Mouse (Mus musculus): ENCODE measurements at regions not wholly inside any gene's neighbourhood (a gene's known extent, or its start where the extent isn't known, plus 50 kb on each side); places are given as distances from the start of the nearest gene placed in this dataset.

- Histone ChIP-seq H3K27me3 (ENCODE audit: control insufficient read depth, insufficient read depth, low read length) (no peaks in the 10 kb centered on the region), H3K36me3 (ENCODE audit: control insufficient read depth, insufficient read depth, low read length) (no peaks in the 10 kb centered on the region), H3K27ac (ENCODE audit: control insufficient read depth, insufficient read depth, low read depth, low read length) (no peak overlapping the region), H3K4me1 (ENCODE audit: control insufficient read depth, insufficient read depth, low read length) (peaks cover 3% of the 10 kb centered on the region; the same call in 1 of the 2 replicates), H3K4me3 (ENCODE audit: control insufficient read depth, low read depth, low read length) (no peak overlapping the region)
- no peak for TF ChIP-seq POLR2A (IDR thresholded peaks at IDR 0.05; ENCODE audit: control insufficient read depth, low read depth, low read length)
- TF ChIP-seq CTCF (IDR thresholded peaks at IDR 0.05; ENCODE audit: control insufficient read depth, insufficient read depth, insufficient replicate concordance, low read depth, low read length) = no peak
These were observed 63.9 kb upstream of the Foxk1 start for GRCm38 (mm10) chr5:142337436-142337835.

GRCm38 (mm10) chr5:142338051-142338450 is 63.2 kb upstream of the Foxk1 start:
- Histone ChIP-seq H3K4me3 (ENCODE audit: control insufficient read depth, low read depth, low read length) (no peak overlapping the region), H3K4me1 (ENCODE audit: control insufficient read depth, insufficient read depth, low read length) (peaks cover 5% of the 10 kb centered on the region), H3K27me3 (ENCODE audit: control insufficient read depth, insufficient read depth, low read length) (no peaks in the 10 kb centered on the region), H3K27ac (ENCODE audit: control insufficient read depth, insufficient read depth, low read depth, low read length) (no peak overlapping the region), H3K36me3 (ENCODE audit: control insufficient read depth, insufficient read depth, low read length) (no peaks in the 10 kb centered on the region)
- TF ChIP-seq CTCF (IDR thresholded peaks at IDR 0.05; ENCODE audit: control insufficient read depth, insufficient read depth, insufficient replicate concordance, low read depth, low read length) (no peak), POLR2A (IDR thresholded peaks at IDR 0.05; ENCODE audit: control insufficient read depth, low read depth, low read length) (no peak)

GRCm38 (mm10) chr5:142340205-142341025 is 60.9 kb upstream of the Foxk1 start:
- no peak overlapping the region for H3K27ac ChIP-seq (ENCODE audit: control insufficient read depth, insufficient read depth, low read depth, low read length)
- H3K4me3 ChIP-seq (ENCODE audit: control insufficient read depth, low read depth, low read length) = no peak overlapping the region

GRCm38 (mm10) chr5:142341026-142341432 is 60.3 kb upstream of the Foxk1 start:
- H3K4me3 ChIP-seq (ENCODE audit: control insufficient read depth, low read depth, low read length) = no peak overlapping the region
- no peaks in the 10 kb centered on the region for H3K27me3 ChIP-seq (ENCODE audit: control insufficient read depth, insufficient read depth, low read length)
- H3K4me1 ChIP-seq (ENCODE audit: control insufficient read depth, insufficient read depth, low read length) = peaks cover 5% of the 10 kb centered on the region
- H3K36me3 ChIP-seq (ENCODE audit: control insufficient read depth, insufficient read depth, low read length) = no peaks in the 10 kb centered on the region
- no peak for TF ChIP-seq POLR2A (IDR thresholded peaks at IDR 0.05; ENCODE audit: control insufficient read depth, low read depth, low read length)
- no peak for TF ChIP-seq CTCF (IDR thresholded peaks at IDR 0.05; ENCODE audit: control insufficient read depth, insufficient read depth, insufficient replicate concordance, low read depth, low read length)
- H3K27ac ChIP-seq (ENCODE audit: control insufficient read depth, insufficient read depth, low read depth, low read length) = no peak overlapping the region

More at GRCm38 (mm10) chr5:142340205-142341025, 60.9 kb upstream of the Foxk1 start:
- Histone ChIP-seq H3K27me3 (ENCODE audit: control insufficient read depth, insufficient read depth, low read length) (no peaks in the 10 kb centered on the region), H3K36me3 (ENCODE audit: control insufficient read depth, insufficient read depth, low read length) (no peaks in the 10 kb centered on the region), H3K4me1 (ENCODE audit: control insufficient read depth, insufficient read depth, low read length) (peaks cover 5% of the 10 kb centered on the region)
- TF ChIP-seq CTCF (IDR thresholded peaks at IDR 0.05; ENCODE audit: control insufficient read depth, insufficient read depth, insufficient replicate concordance, low read depth, low read length) = no peak

GRCm38 (mm10) chr5:142346454-142346853 is 54.8 kb upstream of the Foxk1 start:
- Histone ChIP-seq H3K27me3 (ENCODE audit: control insufficient read depth, insufficient read depth, low read length) (no peaks in the 10 kb centered on the region), H3K4me1 (ENCODE audit: control insufficient read depth, insufficient read depth, low read length) (peaks cover 5% of the 10 kb centered on the region), H3K36me3 (ENCODE audit: control insufficient read depth, insufficient read depth, low read length) (no peaks in the 10 kb centered on the region), H3K27ac (ENCODE audit: control insufficient read depth, insufficient read depth, low read depth, low read length) (no peak overlapping the region), H3K4me3 (ENCODE audit: control insufficient read depth, low read depth, low read length) (no peak overlapping the region)
- TF ChIP-seq POLR2A (IDR thresholded peaks at IDR 0.05; ENCODE audit: control insufficient read depth, low read depth, low read length) (no peak), CTCF (IDR thresholded peaks at IDR 0.05; ENCODE audit: control insufficient read depth, insufficient read depth, insufficient replicate concordance, low read depth, low read length) (no peak)

GRCm38 (mm10) chr5:142350574-142350973 is 50.7 kb upstream of the Foxk1 start:
- H3K27me3 ChIP-seq (ENCODE audit: control insufficient read depth, insufficient read depth, low read length) = no peaks in the 10 kb centered on the region
- TF ChIP-seq POLR2A (IDR thresholded peaks at IDR 0.05; ENCODE audit: control insufficient read depth, low read depth, low read length) (no peak), CTCF (IDR thresholded peaks at IDR 0.05; ENCODE audit: control insufficient read depth, insufficient read depth, insufficient replicate concordance, low read depth, low read length) (peak; percentile 10; the same call in 1 of the 2 replicates)
- no peaks in the 10 kb centered on the region for H3K36me3 ChIP-seq (ENCODE audit: control insufficient read depth, insufficient read depth, low read length)
- H3K4me1 ChIP-seq (ENCODE audit: control insufficient read depth, insufficient read depth, low read length) = no peaks in the 10 kb centered on the region
- H3K4me3 ChIP-seq (ENCODE audit: control insufficient read depth, low read depth, low read length) = no peak overlapping the region
- no peak overlapping the region for H3K27ac ChIP-seq (ENCODE audit: control insufficient read depth, insufficient read depth, low read depth, low read length)

Measured in testis, adult 2 months (tissue).